Mouse (Mus musculus): ENCODE results near the gene Samd4. TPM values are rescaled to one million over a fixed set of nuclear protein-coding genes. Genes with fewer than 3 reads are reported as not detected.

Samd4 gene
- polyA plus RNA-seq, 1 experiment from 2014 or later: 6.3 TPM

DNA sequence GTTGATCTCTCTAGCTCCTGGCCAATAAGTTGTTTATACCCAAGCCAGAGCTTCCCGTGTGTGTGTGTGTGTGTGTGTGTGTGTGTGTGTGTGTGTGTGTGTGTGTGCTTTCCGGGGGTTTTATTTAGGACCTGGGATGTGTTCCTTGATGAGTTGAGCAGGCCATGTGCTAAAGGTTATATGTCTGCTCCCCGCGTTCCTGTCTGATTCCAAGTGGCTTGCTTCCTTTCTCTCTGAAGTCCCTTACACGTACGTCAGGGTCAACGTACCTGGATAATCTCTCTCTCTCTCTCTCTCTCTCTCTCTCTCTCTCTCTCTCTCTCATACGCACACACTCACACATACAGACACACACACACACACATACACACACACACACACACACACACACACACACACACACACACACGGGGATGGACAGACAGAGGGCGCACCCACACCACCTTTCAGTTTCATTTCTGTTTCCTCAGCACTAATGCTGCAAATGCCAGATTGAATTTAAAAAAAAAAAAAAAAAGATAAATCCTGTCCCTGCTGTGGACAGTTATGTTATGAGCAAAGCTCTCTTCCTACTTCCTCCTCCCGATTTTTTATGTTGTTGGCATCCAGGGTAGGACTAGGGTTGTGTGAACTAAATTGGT is 117.6 kb downstream of the Samd4 start:
- Histone ChIP-seq H3K27ac (ENCODE audit: low read length) (peak overlapping the region; percentile 28; the same call in 1 of the 2 replicates), H3K4me1 (ENCODE audit: insufficient read depth, low read depth, low read length) (no peaks in the 10 kb centered on the region), H3K4me3 (ENCODE audit: low read depth, low read length) (no peak overlapping the region), H3K9ac (replicated peaks; ENCODE audit: low read depth) (no peak overlapping the region), H3K4me2 (replicated peaks; ENCODE audit: low read depth, low read length) (no peak overlapping the region; the same call in 1 of the 2 replicates), H3K9me3 (ENCODE audit: low read length) (no peaks in the 10 kb centered on the region), H3K27me3 (replicated peaks; ENCODE audit: insufficient read depth, low read length) (no peaks in the 10 kb centered on the region), H3K36me3 (ENCODE audit: insufficient read depth, low read length) (no peaks in the 10 kb centered on the region)
- DNase-seq (ENCODE audit: low spot score) (no peak), ATAC-seq (no peak)
- TF ChIP-seq CTCF (IDR thresholded peaks at IDR 0.05): peak; percentile 44
- TF ChIP-seq EP300 (IDR thresholded peaks at IDR 0.05): no peak
- 55% methylated on average over 9 of the region's 11 CpGs for WGBS

DNA sequence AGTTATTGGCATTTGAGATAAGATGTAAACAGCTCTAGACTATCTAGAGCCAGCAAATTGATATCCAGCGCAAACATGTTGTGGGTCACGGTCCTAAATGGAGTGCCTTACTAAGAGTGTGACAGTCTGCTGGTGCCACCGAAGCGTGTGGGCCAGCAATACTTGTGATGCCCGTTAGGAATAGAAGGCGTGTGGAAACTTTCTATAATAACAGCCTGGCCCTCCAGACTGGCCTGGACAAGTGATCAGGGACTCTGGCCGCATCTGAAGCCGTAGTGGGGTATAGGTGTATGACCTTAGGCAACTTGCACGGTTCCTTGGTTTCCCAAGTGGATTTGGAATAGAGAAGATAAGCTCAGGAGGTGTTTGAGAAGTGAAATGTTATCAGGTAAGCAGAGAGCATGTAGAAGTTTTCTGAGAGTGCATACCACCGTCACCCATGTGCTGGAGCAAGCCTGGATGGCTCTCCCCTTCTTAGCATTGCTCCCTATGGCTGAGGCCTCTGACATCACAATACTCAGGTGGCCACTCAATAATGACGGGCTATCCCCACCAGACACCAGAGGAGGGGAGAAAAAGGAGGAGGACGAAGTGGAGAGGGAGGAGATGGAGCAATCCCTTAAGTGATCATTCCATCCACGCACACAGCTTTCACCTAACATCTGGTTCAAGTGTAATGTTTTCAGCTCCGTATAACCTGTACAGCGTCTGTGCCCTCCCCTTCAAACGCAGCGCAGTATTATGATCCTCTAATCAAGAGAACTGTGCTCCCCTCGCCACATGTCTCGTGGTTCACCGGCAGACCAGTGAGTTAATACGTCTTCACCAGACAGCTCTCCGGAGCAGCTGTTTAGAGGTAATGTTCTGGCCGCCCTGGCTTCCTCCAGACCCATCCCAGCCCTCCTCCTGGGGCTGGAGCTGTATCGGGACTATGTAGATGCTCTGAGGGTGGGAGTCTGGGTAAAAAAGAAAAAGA is 118.4 kb downstream of the Samd4 start:
- no peak overlapping the region for H3K27ac ChIP-seq (ENCODE audit: low read length)
- H3K4me3 ChIP-seq (ENCODE audit: low read depth, low read length): no peak overlapping the region
- H3K4me1 ChIP-seq (ENCODE audit: insufficient read depth, low read depth, low read length): no peaks in the 10 kb centered on the region
- H3K27me3 ChIP-seq (replicated peaks; ENCODE audit: insufficient read depth, low read length): no peaks in the 10 kb centered on the region
- no peak for DNase-seq (ENCODE audit: low spot score)
- no peak for ATAC-seq
- H3K36me3 ChIP-seq (ENCODE audit: insufficient read depth, low read length): no peaks in the 10 kb centered on the region
- TF ChIP-seq EP300 (IDR thresholded peaks at IDR 0.05) (no peak), CTCF (IDR thresholded peaks at IDR 0.05) (no peak)
- H3K9ac ChIP-seq (replicated peaks; ENCODE audit: low read depth): no peak overlapping the region
- no peaks in the 10 kb centered on the region for H3K9me3 ChIP-seq (ENCODE audit: low read length)
- H3K4me2 ChIP-seq (replicated peaks; ENCODE audit: low read depth, low read length): no peak overlapping the region
- WGBS: 60% methylated on average over 24 of the region's 24 CpGs

DNA sequence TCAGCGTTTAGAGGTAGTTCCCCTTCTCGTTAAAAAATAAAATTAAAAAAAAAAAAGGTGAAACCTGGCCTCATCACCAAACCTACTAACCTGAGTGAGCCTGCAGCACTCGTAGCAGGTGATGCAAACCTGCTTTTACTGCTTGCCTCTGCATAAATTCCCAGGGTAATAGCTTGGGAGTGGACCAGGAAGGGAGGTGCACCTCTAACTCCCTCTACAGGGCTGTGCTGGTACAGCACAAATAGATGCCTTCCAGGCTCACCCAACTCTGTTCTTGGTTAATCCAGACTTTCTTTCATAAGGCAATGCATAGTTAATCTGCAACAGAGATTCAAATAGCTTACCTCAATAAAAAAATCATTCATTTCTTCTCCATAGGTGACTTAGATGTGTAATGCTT is 121.5 kb downstream of the Samd4 start:
- H3K9me3 ChIP-seq (ENCODE audit: low read length): no peaks in the 10 kb centered on the region
- no peak for ATAC-seq
- TF ChIP-seq EP300 (IDR thresholded peaks at IDR 0.05) (no peak), CTCF (IDR thresholded peaks at IDR 0.05) (peak; percentile 79)
- H3K27ac ChIP-seq (ENCODE audit: low read length): no peak overlapping the region
- no peak overlapping the region for H3K4me2 ChIP-seq (replicated peaks; ENCODE audit: low read depth, low read length)
- peak; percentile 59 for DNase-seq (ENCODE audit: low spot score)
- H3K4me3 ChIP-seq (ENCODE audit: low read depth, low read length): no peak overlapping the region
- 36% methylated on average over 3 of the region's 3 CpGs for WGBS
- H3K4me1 ChIP-seq (ENCODE audit: insufficient read depth, low read depth, low read length): no peaks in the 10 kb centered on the region
- H3K36me3 ChIP-seq (ENCODE audit: insufficient read depth, low read length): no peaks in the 10 kb centered on the region
- no peaks in the 10 kb centered on the region for H3K27me3 ChIP-seq (replicated peaks; ENCODE audit: insufficient read depth, low read length)
- no peak overlapping the region for H3K9ac ChIP-seq (replicated peaks; ENCODE audit: low read depth)

DNA sequence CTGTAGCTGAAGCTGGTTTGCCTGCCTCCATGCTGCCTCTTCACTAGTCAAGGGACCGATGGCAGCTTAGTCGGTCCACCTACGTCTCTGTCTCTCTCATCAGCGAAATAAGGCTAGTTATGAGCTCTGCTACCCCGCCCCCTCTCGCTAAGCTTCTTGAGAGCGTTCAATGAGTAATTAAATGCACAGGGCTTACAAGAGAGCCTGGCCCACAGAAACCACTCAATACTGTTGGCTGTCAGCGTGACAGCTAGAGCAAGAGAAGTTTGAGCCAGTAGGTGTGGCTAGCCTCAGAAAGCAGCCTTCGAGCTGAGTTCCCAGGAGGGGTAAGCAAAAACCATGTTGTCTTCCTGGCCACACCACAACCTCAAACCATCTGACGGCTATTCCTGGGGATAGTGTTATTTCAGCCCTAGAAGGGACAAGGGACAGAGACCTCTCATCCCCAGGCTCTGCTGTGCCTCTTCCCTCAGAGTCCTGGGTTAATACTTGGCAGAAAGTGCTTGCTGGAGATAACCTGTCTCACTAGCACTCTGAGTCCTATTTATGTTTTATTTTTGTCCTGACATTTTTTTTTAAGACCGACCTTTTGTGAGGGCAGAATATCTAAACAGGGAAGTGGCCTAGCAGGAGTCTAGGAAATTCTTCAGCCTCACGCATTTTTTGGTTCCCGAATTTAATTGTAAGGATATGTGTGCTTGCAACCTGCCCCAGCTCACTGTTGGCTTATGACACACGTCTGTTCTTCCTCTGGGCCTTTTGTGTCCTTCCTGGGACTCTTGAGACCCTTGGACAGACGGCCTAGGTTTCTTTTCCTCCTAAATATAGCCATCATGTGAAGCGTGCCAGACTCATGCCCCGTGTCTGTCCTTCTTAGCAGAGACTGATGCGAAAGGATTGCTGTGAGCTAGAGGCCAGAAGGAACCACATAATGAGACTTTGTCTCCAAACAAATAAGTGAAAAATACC is 128.8 kb downstream of the Samd4 start:
- peaks cover 5% of the 10 kb centered on the region; the same call in 1 of the 2 replicates for H3K4me1 ChIP-seq (ENCODE audit: insufficient read depth, low read depth, low read length)
- no peaks in the 10 kb centered on the region for H3K9me3 ChIP-seq (ENCODE audit: low read length)
- H3K4me3 ChIP-seq (ENCODE audit: low read depth, low read length): no peak overlapping the region
- no peak overlapping the region; the same call in 1 of the 2 replicates for H3K27ac ChIP-seq (ENCODE audit: low read length)
- H3K36me3 ChIP-seq (ENCODE audit: insufficient read depth, low read length): no peaks in the 10 kb centered on the region
- DNase-seq (ENCODE audit: low spot score) (peak; percentile 70), ATAC-seq (peak; percentile 77)
- no peak overlapping the region for H3K4me2 ChIP-seq (replicated peaks; ENCODE audit: low read depth, low read length)
- no peak overlapping the region for H3K9ac ChIP-seq (replicated peaks; ENCODE audit: low read depth)
- H3K27me3 ChIP-seq (replicated peaks; ENCODE audit: insufficient read depth, low read length): no peaks in the 10 kb centered on the region
- TF ChIP-seq EP300 (IDR thresholded peaks at IDR 0.05) (0 out of 2 replicates have a peak, but pooled peaks have one; percentile 7), CTCF (IDR thresholded peaks at IDR 0.05) (no peak)
- 53% methylated on average over 18 of the region's 18 CpGs for WGBS

DNA sequence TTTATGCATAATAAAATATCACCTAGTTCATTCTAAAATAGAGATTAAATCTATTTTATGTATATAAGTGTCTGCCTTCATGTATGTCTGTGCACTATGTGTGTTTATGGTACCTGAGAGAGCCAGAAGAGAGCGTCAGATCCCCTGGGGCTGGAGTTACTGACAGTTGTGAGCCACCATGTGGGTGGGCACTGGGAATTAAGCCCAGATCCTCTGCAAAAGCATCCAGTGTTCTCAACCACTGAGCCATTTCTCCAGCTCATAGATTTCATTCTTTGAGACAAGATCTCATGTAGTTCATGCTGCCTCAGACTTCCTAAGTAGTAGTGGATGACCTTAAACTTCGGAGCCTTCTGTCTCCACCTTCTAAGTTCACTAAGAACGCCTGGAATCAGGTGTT is 133.0 kb downstream of the Samd4 start:
- ATAC-seq: no peak
- Histone ChIP-seq H3K27ac (ENCODE audit: low read length) (no peak overlapping the region), H3K27me3 (replicated peaks; ENCODE audit: insufficient read depth, low read length) (no peaks in the 10 kb centered on the region), H3K36me3 (ENCODE audit: insufficient read depth, low read length) (no peaks in the 10 kb centered on the region), H3K4me2 (replicated peaks; ENCODE audit: low read depth, low read length) (no peak overlapping the region), H3K4me1 (ENCODE audit: insufficient read depth, low read depth, low read length) (peaks cover 5% of the 10 kb centered on the region; the same call in 1 of the 2 replicates), H3K9me3 (ENCODE audit: low read length) (no peaks in the 10 kb centered on the region), H3K4me3 (ENCODE audit: low read depth, low read length) (no peak overlapping the region), H3K9ac (replicated peaks; ENCODE audit: low read depth) (no peak overlapping the region)
- TF ChIP-seq CTCF (IDR thresholded peaks at IDR 0.05) (no peak), EP300 (IDR thresholded peaks at IDR 0.05) (no peak)
- no peak for DNase-seq (ENCODE audit: low spot score)
- WGBS: 85% methylated on average over 3 of the region's 3 CpGs
